ENCODE assay signal across 8 mouse cellular contexts in genomic region chr9:27298411-27299285, GRCm38 (mm10). TPM values are rescaled to one million over a fixed set of nuclear protein-coding genes. Genes with fewer than 3 reads are reported as not detected.
A peak's percentile ranks its signal among the peaks of the same experiment; 100 is the strongest.
DNase-seq lines count a peak whose midpoint lies in the region; ATAC-seq lines count a peak whose summit lies in the region.

Gene Igsf9b (plus strand): TSS chr9:27299204.

- peaks cover 41% of the 10 kb centered on the region for H3K27me3 ChIP-seq in hindbrain, embryonic 13.5 days
- peaks cover 46% of the 10 kb centered on the region for H3K27me3 ChIP-seq in lung, embryonic 15.5 days

- WGBS in hindbrain, embryonic 13.5 days, result under 1% methylated on average over 40 of the region's 40 CpGs
- whole genome bisulfite sequencing in lung, embryonic 15.5 days, result under 1% methylated on average over 40 of the region's 40 CpGs

- peaks cover 48% of the 10 kb centered on the region for H3K4me1 ChIP-seq in hindbrain, embryonic 13.5 days (replicated peaks)
- peaks cover 16% of the 10 kb centered on the region for H3K4me1 ChIP-seq in lung, embryonic 15.5 days

- H3K9ac ChIP-seq in hindbrain, embryonic 13.5 days, result peak within 1 kb of the TSS; percentile 85
- H3K9ac ChIP-seq in lung, embryonic 15.5 days, result peak within 1 kb of the TSS; percentile 31

- H3K27ac ChIP-seq in hindbrain, embryonic 13.5 days, result peak within 1 kb of the TSS; percentile 88
- H3K27ac ChIP-seq in lung, embryonic 15.5 days, result no peak within 1 kb of the TSS

- H3K36me3 ChIP-seq in hindbrain, embryonic 13.5 days, result no peaks in the 10 kb centered on the region
- H3K36me3 ChIP-seq in lung, embryonic 15.5 days, result no peaks in the 10 kb centered on the region

- H3K9me3 ChIP-seq in hindbrain, embryonic 13.5 days, result no peaks in the 10 kb centered on the region
- no peaks in the 10 kb centered on the region for H3K9me3 ChIP-seq in lung, embryonic 15.5 days

- H3K4me3 ChIP-seq in hindbrain, embryonic 13.5 days, result peak within 1 kb of the TSS; percentile 74
- peak within 1 kb of the TSS; percentile 59 for H3K4me3 ChIP-seq in lung, embryonic 15.5 days

- peak; percentile 99 for ATAC-seq in hindbrain, embryonic 13.5 days (ENCODE audit: low FRiP score)
- ATAC-seq in lung, embryonic 15.5 days (ENCODE audit: borderline replicate concordance, extremely low read depth, low FRiP score, low TSS enrichment), result peak; percentile 98

- peak; percentile 74 for DNase-seq in adipocyte (ENCODE audit: low spot score)
- DNase-seq in cerebellum, postnatal 4 days (ENCODE audit: low spot score in 2 of 2), result peak; percentile 92 to 95
- DNase-seq in gastrocnemius, adult 18-20 months (ENCODE audit: low spot score), result peak; percentile 90
- peak; percentile 97 for DNase-seq in layer of hippocampus, adult 9-11 months
- DNase-seq in retina, adult 2 months (ENCODE audit: low read depth, low spot score), result peak; percentile 71
- DNase-seq in urinary bladder, postnatal 14 days (ENCODE audit: low spot score), result peak; percentile 92

- H3K4me2 ChIP-seq in hindbrain, embryonic 13.5 days, result peak within 1 kb of the TSS; percentile 94
- peak within 1 kb of the TSS; percentile 91 for H3K4me2 ChIP-seq in lung, embryonic 15.5 days

RNA-seq across cellular contexts. Expression of gene Igsf9b, which starts in this region (rescaled TPM):
- total RNA-seq in gastrocnemius, adult 18-20 months (2021), result 1 to 10 TPM in 1 of 2 experiments, under 1 TPM in 1; 0.78 to 1.4 TPM
- polyA plus RNA-seq in hindbrain, embryonic 13.5 days (2015; fragmentation: Nextera tagmentation; extraction: Ambion mirVana), result 14.7 and 15.6 TPM in 2 replicates
- polyA plus RNA-seq in lung, embryonic 15.5 days (2015; fragmentation: Nextera tagmentation; extraction: Ambion mirVana), result 3.0 and 3.1 TPM in 2 replicates
